Mouse (Mus musculus) olfactory bulb, adult 2 months (tissue): ENCODE measurements at regions not wholly inside any gene's neighbourhood (a gene's known extent, or its start where the extent isn't known, plus 50 kb on each side); places are given as distances from the start of the nearest gene placed in this dataset.

Experiments
- CTCF ChIP-seq: fragments of 200-500 bp; IDR thresholded peaks from 2 replicates; pipeline ENCODE4 v1.5.1; 2012; ENCODE audit warnings: low read depth, mild to moderate bottlenecking, low read length, moderate library complexity; ENCODE audit not compliant: insufficient read depth
- POLR2A ChIP-seq: fragments of 200-500 bp; IDR thresholded peaks from 2 replicates; pipeline ENCODE4 v1.6.1; 2012; ENCODE audit warnings: mild to moderate bottlenecking, low read depth, low read length, moderate library complexity; ENCODE audit not compliant: insufficient read depth

DNA sequence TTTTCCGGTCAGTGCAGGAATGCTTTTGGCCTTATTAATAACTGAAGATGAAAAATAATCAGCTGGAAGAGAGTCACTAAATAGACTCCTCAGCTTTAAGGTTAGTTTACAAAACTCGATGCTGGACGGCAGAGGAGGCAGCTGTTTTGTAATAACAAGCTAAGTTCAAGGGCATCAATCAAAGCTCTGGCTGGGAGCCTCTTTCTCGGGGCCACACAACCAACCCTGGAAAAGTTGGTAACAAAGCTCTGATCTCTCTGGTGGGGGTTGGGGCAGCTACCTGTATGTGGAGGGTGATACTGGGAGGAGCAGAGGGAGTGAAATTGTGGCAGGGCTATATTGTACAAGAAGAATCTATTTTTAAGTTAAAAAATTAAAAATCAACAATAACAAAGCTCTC, 374.1 kb downstream of the Fgf9 start:
- TF ChIP-seq POLR2A (no peak), CTCF (no peak)
